Mouse (Mus musculus) stomach, embryonic 14.5 days (tissue): ENCODE measurements around the gene Nepn. TPM values are rescaled to one million over a fixed set of nuclear protein-coding genes. Genes with fewer than 3 reads are reported as not detected.
A peak's percentile ranks its signal among the peaks of the same experiment; 100 is the strongest.

Experiments
- ATAC-seq: fragments of 200-750 bp; cut with Nextera tagmentation; 2 replicates; pipeline ENCODE4 v1.8.0; 2017; ENCODE audit warnings: low read depth, moderate TSS enrichment; ENCODE audit not compliant: insufficient number of reproducible peaks, insufficient read depth, low FRiP score
- H3K27ac ChIP-seq: fragments of 300-500 bp; sonication (generic); 2 replicates; pipeline ENCODE4 v1.5.1; 2014; ENCODE audit warnings: mild to moderate bottlenecking, low read length, moderate library complexity, mixed read lengths
- H3K27me3 ChIP-seq: fragments of 300-500 bp; sonication (generic); 2 replicates; pipeline ENCODE4 v1.6.1; 2014; ENCODE audit warnings: low read length, control low read depth, mixed read lengths; ENCODE audit not compliant: control insufficient read depth, insufficient read depth
- H3K36me3 ChIP-seq: fragments of 300-500 bp; sonication (generic); 2 replicates; pipeline ENCODE4 v1.6.1; 2014; ENCODE audit warnings: mild to moderate bottlenecking, control low read depth, low read length, moderate library complexity, mixed read lengths; ENCODE audit not compliant: control insufficient read depth, insufficient read depth
- H3K4me1 ChIP-seq: fragments of 300-500 bp; sonication (generic); 2 replicates; pipeline ENCODE4 v1.6.1; 2014; ENCODE audit warnings: low read length, control low read depth, mixed read lengths; ENCODE audit not compliant: control insufficient read depth, insufficient read depth
- H3K4me2 ChIP-seq: fragments of 300-500 bp; sonication (generic); replicated peaks from 2 replicates; pipeline ENCODE4 v1.6.1; 2014; ENCODE audit warnings: low read depth, low read length, control low read depth
- H3K4me3 ChIP-seq: fragments of 300-500 bp; sonication (generic); 2 replicates; pipeline ENCODE4 v1.5.1; 2014; ENCODE audit warnings: low read depth, low read length, control low read depth
- H3K9ac ChIP-seq: fragments of 300-500 bp; sonication (generic); replicated peaks from 2 replicates; pipeline ENCODE4 v1.6.1; 2014; ENCODE audit warnings: low read depth, mild to moderate bottlenecking, control low read depth, low read length, moderate library complexity, mixed read lengths
- H3K9me3 ChIP-seq: fragments of 300-500 bp; sonication (generic); 2 replicates; pipeline ENCODE4 v1.6.1; 2016; ENCODE audit warnings: low read depth, low read length, control low read depth; ENCODE audit not compliant: control insufficient read depth
- WGBS: fragments of 180-500 bp; shearing (Covaris S2); extraction: QIAGEN DNeasy Blood & Tissue Kit; methylation state at CpG from one replicate; pipeline ENCODE4 v1.1.7; 2014; 5-methylcytosine and 5-hydroxymethylcytosine counted together
- polyA plus RNA-seq: library from polyadenylated mRNA; unstranded; fragments of >200 nt; fragmentation: Nextera tagmentation; extraction: Ambion mirVana; gene quantifications from 2 replicates; pipeline ENCODE4 v1.2.1, GENCODE M21; 2014

Gene Nepn
- polyA plus RNA-seq, 1 experiment from 2014 or later: 57.8 TPM

DNA sequence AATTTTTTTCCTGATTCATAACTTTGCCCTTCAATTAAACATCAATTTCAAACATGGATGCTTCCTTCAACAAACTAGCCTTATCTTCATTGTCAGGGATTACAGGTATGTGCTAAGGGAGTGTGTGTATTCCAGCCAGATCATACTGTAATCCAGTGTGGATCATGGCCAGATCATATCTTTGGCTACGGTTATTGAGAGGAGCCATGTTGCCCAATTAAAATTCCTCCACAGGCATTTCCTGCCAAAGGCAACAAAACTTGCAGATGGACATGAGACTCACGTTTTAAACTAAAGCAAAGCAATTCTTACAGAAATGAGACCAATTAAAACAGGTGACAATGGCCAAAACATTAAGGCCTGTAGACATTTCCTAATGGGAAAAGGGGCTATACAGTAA is 27.7 kb downstream of the Nepn start:
- no peak overlapping the region for H3K9ac ChIP-seq
- H3K36me3 ChIP-seq: peaks cover 4% of the 10 kb centered on the region; the same call in 1 of the 2 replicates
- H3K4me2 ChIP-seq: peak overlapping the region; percentile 43
- no peak overlapping the region; the same call in 1 of the 2 replicates for H3K27ac ChIP-seq
- ATAC-seq: no peak
- no peaks in the 10 kb centered on the region for H3K27me3 ChIP-seq
- 48% methylated on average over 2 of the region's 2 CpGs for WGBS
- no peaks in the 10 kb centered on the region for H3K9me3 ChIP-seq
- H3K4me3 ChIP-seq: peak overlapping the region; percentile 99
- peaks cover 13% of the 10 kb centered on the region for H3K4me1 ChIP-seq

DNA sequence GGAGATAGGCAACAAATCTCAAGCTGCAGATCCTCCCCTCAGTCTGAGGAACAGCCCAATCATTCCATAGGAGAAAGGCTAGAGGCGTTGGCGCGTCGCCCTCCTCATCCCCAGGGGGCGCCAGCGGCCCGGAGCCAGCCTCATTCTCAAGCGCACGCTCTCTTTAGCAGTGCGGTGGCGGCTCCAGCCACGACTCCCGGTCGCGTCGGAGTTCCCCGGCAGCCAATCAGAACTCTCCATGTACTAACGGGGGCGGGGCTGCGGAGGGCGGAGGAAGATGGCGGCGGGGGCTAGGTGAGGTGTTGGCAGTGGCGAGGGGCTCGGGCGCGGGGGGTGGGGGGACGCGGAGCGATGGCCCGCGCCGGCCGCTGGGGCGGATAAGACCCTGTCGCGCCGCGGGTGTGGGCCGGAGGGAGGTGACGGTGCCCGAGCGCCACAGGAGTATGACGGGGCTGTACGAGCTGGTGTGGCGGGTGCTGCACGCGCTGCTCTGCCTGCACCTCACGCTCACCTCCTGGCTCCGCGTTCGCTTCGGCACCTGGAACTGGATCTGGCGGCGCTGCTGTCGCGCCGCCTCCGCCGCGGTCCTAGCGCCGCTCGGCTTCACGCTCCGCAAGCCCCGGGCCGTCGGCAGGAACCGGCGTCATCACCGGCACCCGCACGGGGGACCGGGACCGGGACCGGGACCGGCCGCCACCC is 28.7 kb downstream of the Nepn start, which contains the start of gene Nus1:
TSS of gene Nus1 (plus strand) at position 249 of the 699 bp plus-strand sequence.
- peak; percentile 98 for ATAC-seq
- H3K9ac ChIP-seq: peak within 1 kb of the TSS; percentile 91
- peak within 1 kb of the TSS; percentile 58 for H3K4me2 ChIP-seq
- no peaks in the 10 kb centered on the region for H3K27me3 ChIP-seq
- H3K4me1 ChIP-seq: peaks cover 13% of the 10 kb centered on the region
- H3K4me3 ChIP-seq: peak within 1 kb of the TSS; percentile 99
- H3K36me3 ChIP-seq: peaks cover 4% of the 10 kb centered on the region; the same call in 1 of the 2 replicates
- peak within 1 kb of the TSS; percentile 93 for H3K27ac ChIP-seq
- no peaks in the 10 kb centered on the region for H3K9me3 ChIP-seq
- WGBS: under 1% methylated on average over 72 of the region's 79 CpGs

GRCm38 (mm10) chr10:52417998-52418860 is 29.5 kb downstream of the Nepn start:
- Histone ChIP-seq H3K27ac (peak overlapping the region; percentile 93), H3K4me3 (peak overlapping the region; percentile 99), H3K9ac (peak overlapping the region; percentile 91), H3K9me3 (no peaks in the 10 kb centered on the region), H3K4me2 (peak overlapping the region; percentile 58), H3K27me3 (no peaks in the 10 kb centered on the region), H3K4me1 (peaks cover 13% of the 10 kb centered on the region), H3K36me3 (peaks cover 4% of the 10 kb centered on the region; the same call in 1 of the 2 replicates)
- peak; percentile 11; the same call in 1 of the 2 replicates for ATAC-seq
- 1% methylated on average over 39 of the region's 39 CpGs for WGBS

GRCm38 (mm10) chr10:52418931-52419330 is 30.2 kb downstream of the Nepn start:
- WGBS: 36% methylated on average over 5 of the region's 5 CpGs

GRCm38 (mm10) chr10:52419402-52419801 is 30.6 kb downstream of the Nepn start:
- Histone ChIP-seq H3K4me1 (peaks cover 13% of the 10 kb centered on the region), H3K4me2 (peak overlapping the region; percentile 58; the same call in 1 of the 2 replicates), H3K9me3 (no peaks in the 10 kb centered on the region), H3K36me3 (peaks cover 4% of the 10 kb centered on the region; the same call in 1 of the 2 replicates), H3K27ac (no peak overlapping the region), H3K4me3 (peak overlapping the region; percentile 99; the same call in 1 of the 2 replicates), H3K9ac (no peak overlapping the region), H3K27me3 (no peaks in the 10 kb centered on the region)
- 78% methylated on average over 4 of the region's 4 CpGs for WGBS
- no peak for ATAC-seq

More at GRCm38 (mm10) chr10:52418931-52419330, 30.2 kb downstream of the Nepn start:
- H3K36me3 ChIP-seq: peaks cover 4% of the 10 kb centered on the region; the same call in 1 of the 2 replicates
- no peaks in the 10 kb centered on the region for H3K9me3 ChIP-seq
- no peak for ATAC-seq
- peak overlapping the region; percentile 91 for H3K9ac ChIP-seq
- peak overlapping the region; percentile 99 for H3K4me3 ChIP-seq
- peak overlapping the region; percentile 58 for H3K4me2 ChIP-seq
- no peaks in the 10 kb centered on the region for H3K27me3 ChIP-seq
- no peak overlapping the region for H3K27ac ChIP-seq
- peaks cover 13% of the 10 kb centered on the region for H3K4me1 ChIP-seq

DNA sequence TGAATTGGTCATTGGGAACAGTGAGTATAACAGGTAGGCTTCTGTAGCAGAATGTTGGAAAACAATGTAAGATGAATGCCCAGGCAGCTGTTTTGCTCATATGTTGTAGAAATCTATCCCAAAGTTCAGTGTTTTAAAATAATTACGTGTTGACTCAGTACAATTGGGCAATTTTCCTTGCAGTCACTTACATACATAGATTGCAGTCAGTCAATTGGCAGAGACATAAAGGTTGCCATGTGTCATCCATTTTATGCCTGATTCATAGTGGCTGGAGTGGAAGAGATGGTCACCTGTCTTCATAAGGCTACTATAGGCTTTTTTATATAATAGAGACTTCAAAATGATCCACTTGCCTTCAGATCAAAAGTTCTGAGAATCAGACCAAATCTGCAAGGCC is 31.8 kb downstream of the Nepn start:
- no peak overlapping the region for H3K27ac ChIP-seq
- no peak for ATAC-seq
- H3K4me2 ChIP-seq: no peak overlapping the region
- no peaks in the 10 kb centered on the region for H3K27me3 ChIP-seq
- H3K9me3 ChIP-seq: no peaks in the 10 kb centered on the region
- H3K4me3 ChIP-seq: no peak overlapping the region
- peaks cover 4% of the 10 kb centered on the region; the same call in 1 of the 2 replicates for H3K36me3 ChIP-seq
- H3K4me1 ChIP-seq: peaks cover 13% of the 10 kb centered on the region
- 88% methylated on average over 1 of the region's 1 CpGs for WGBS
- H3K9ac ChIP-seq: no peak overlapping the region

DNA sequence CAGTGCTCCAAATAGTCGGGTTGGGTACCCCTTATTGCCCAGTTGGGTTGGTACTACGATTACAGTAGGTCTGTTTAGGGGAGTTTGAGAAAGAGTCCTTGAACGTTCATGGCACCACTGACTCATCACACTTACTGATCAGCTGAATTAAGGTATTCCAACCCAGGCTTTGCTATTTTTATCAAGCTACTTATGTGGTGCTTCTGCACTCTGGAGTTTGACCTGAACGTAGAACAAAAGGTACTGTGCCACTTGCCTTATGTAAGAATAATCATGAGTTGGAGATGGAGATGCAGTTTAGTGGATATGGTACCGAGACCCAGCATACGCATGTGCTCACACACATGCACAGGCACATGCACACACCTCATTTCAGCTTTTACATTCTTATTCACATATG is 32.9 kb downstream of the Nepn start:
- no peaks in the 10 kb centered on the region for H3K9me3 ChIP-seq
- H3K36me3 ChIP-seq: peaks cover 4% of the 10 kb centered on the region; the same call in 1 of the 2 replicates
- WGBS: 91% methylated on average over 6 of the region's 6 CpGs
- no peak overlapping the region for H3K4me3 ChIP-seq
- peaks cover 13% of the 10 kb centered on the region for H3K4me1 ChIP-seq
- no peak for ATAC-seq
- H3K27me3 ChIP-seq: no peaks in the 10 kb centered on the region
- no peak overlapping the region for H3K4me2 ChIP-seq
- H3K27ac ChIP-seq: no peak overlapping the region
- no peak overlapping the region for H3K9ac ChIP-seq

DNA sequence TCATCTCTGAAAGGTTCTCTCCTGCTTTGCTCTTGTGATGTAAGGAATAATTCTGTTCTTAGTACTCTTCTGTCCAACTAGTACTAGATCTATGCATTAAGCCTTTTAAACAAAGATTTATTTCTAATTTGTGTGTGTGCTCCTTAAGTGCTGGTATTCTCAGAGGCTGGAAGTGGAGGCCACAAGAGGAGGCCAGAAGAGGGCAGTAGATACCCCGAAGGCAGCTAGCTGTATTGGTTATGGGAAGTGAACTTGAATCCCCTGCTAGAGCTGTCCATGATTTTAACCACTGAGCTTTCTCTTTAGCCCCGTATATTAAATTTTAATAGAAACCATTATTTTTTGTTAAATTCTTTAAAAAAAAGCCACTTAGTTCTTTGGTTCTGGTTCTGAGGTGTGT is 34.3 kb downstream of the Nepn start:
- H3K4me2 ChIP-seq: no peak overlapping the region
- no peak for ATAC-seq
- no peak overlapping the region for H3K27ac ChIP-seq
- peaks cover 13% of the 10 kb centered on the region for H3K4me1 ChIP-seq
- no peaks in the 10 kb centered on the region for H3K9me3 ChIP-seq
- H3K4me3 ChIP-seq: no peak overlapping the region
- 84% methylated on average over 2 of the region's 2 CpGs for WGBS
- H3K9ac ChIP-seq: no peak overlapping the region
- peaks cover 4% of the 10 kb centered on the region; the same call in 1 of the 2 replicates for H3K36me3 ChIP-seq
- no peaks in the 10 kb centered on the region for H3K27me3 ChIP-seq
